Mouse (Mus musculus) embryonic facial prominence, embryonic 13.5 days (tissue): ENCODE measurements around the gene Fbxl5. TPM values are rescaled to one million over a fixed set of nuclear protein-coding genes. Genes with fewer than 3 reads are reported as not detected.

Source experiments
- ATAC-seq: fragments of 200-750 bp; cut with Nextera tagmentation; 2 replicates; pipeline ENCODE4 v1.8.0; 2017; ENCODE audit warnings: low read depth; ENCODE audit not compliant: insufficient number of reproducible peaks, insufficient read depth, low FRiP score, low TSS enrichment
- H3K27ac ChIP-seq: fragments of 300-500 bp; sonication (generic); 2 replicates; pipeline ENCODE4 v1.5.1; 2015; ENCODE audit warnings: moderate library complexity, mild to moderate bottlenecking, inconsistent platforms
- H3K27me3 ChIP-seq: fragments of 300-500 bp; sonication (generic); 2 replicates; pipeline ENCODE4 v1.6.1; 2015; ENCODE audit warnings: mild to moderate bottlenecking, inconsistent platforms
- H3K36me3 ChIP-seq: fragments of 300-500 bp; sonication (generic); 2 replicates; pipeline ENCODE4 v1.6.1; 2015; ENCODE audit warnings: mild to moderate bottlenecking, inconsistent platforms
- H3K4me1 ChIP-seq: fragments of 300-500 bp; sonication (generic); 2 replicates; pipeline ENCODE4 v1.6.1; 2015; ENCODE audit warnings: inconsistent platforms
- H3K4me2 ChIP-seq: fragments of 300-500 bp; sonication (generic); 2 replicates; pipeline ENCODE4 v1.6.1; 2015; ENCODE audit warnings: moderate library complexity, mild to moderate bottlenecking, inconsistent platforms
- H3K4me3 ChIP-seq: fragments of 300-500 bp; sonication (generic); 2 replicates; pipeline ENCODE4 v1.5.1; 2015; ENCODE audit warnings: mild to moderate bottlenecking, inconsistent platforms
- H3K9ac ChIP-seq: fragments of 300-500 bp; sonication (generic); 2 replicates; pipeline ENCODE4 v1.6.1; 2015; ENCODE audit warnings: mild to moderate bottlenecking, inconsistent platforms
- H3K9me3 ChIP-seq: fragments of 300-500 bp; sonication (generic); 2 replicates; pipeline ENCODE4 v1.6.1; 2016; ENCODE audit warnings: inconsistent platforms
- WGBS: fragments of 180-500 bp; shearing (Covaris S2); methylation state at CpG from one replicate; pipeline ENCODE4 v1.1.7; 2015; ENCODE audit warnings: mixed read lengths; 5-methylcytosine and 5-hydroxymethylcytosine counted together
- polyA plus RNA-seq: library from polyadenylated mRNA; unstranded; fragments of >200 nt; fragmentation: Nextera tagmentation; extraction: Ambion mirVana; gene quantifications from 2 replicates; pipeline ENCODE4 v1.2.1, GENCODE M21; 2015

The Fbxl5 gene
- polyA plus RNA-seq = 57.2 and 60.4 TPM in 2 replicates

DNA sequence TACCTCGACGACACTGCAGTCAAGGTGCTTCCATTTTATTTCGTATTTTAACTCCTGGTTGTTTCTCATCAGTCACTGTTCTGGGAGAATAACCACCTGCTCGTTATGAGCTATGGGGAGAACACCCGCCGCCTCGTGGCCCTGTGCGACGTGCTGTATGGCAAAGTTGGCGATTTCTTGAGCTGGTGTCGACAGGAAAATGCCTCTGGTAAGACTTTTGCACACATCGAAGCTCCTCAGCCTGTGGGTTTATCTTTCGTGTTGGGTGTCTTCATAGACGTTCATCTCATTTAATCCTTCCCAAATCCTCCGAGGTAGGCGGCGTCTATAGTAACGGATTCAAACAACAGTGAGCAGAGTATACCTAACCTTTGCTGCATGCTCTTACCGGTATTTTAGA is at the start of gene Fbxl5:
Gene Fbxl5 (minus strand): TSS at position 101 of the 400 bp plus-strand sequence.
- Histone ChIP-seq H3K27me3 (no peaks in the 10 kb centered on the region), H3K4me3 (no peak within 1 kb of the TSS), H3K4me2 (no peak within 1 kb of the TSS), H3K9me3 (no peaks in the 10 kb centered on the region), H3K9ac (no peak within 1 kb of the TSS), H3K36me3 (no peaks in the 10 kb centered on the region), H3K4me1 (no peaks in the 10 kb centered on the region), H3K27ac (no peak within 1 kb of the TSS)
- WGBS = 81% methylated on average over 19 of the region's 19 CpGs
- no peak for ATAC-seq

DNA sequence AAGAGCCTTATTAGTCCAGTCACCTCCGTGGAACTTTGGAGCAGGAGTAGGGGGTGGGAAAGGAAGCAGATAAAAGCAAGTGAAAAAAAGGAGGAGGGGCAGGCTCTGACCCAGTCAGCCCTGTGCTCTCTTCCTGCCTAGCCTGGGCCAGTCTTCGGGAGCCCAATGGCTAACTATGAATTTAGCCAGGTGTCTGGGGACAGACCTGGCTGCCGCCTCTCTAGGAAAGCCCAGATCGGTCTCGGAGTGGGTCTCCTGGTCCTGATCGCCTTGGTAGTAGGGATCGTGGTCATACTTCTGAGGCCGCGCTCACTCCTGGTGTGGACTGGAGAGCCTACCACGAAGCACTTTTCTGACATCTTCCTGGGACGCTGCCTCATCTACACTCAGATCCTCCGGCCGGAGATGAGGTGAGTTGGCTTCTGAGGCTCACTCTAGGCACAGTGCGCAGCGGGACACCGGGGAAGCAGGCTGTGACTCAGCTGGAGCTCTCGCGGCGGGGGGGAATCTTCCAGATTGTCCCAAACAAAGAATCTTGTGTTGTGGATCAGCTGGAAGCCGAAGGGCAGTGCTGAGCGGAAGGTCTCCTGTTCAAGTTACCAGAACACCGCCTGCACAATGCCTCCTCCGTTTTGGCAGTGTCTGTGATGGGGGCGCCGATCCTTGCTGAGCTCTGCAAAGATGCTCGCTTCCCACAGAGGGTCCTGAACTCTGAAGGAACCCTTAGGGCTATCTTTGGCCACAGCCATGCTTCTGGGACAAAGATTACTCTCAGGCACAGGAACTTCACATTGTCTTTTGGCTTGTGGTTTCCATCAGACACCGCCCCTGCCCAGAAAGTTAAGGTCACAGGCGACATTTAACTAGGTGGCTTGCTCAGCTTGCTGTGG is 47.5 kb upstream of the Fbxl5 start:
- ATAC-seq = no peak
- peaks cover 5% of the 10 kb centered on the region; the same call in 1 of the 2 replicates for H3K27me3 ChIP-seq
- WGBS = 3% methylated on average over 28 of the region's 28 CpGs
- peak overlapping the region; percentile 65 for H3K9ac ChIP-seq
- H3K4me1 ChIP-seq = no peaks in the 10 kb centered on the region
- H3K4me2 ChIP-seq = peak overlapping the region; percentile 75
- peak overlapping the region; percentile 44 for H3K4me3 ChIP-seq
- no peaks in the 10 kb centered on the region for H3K9me3 ChIP-seq
- H3K27ac ChIP-seq = no peak overlapping the region; the same call in 1 of the 2 replicates
- H3K36me3 ChIP-seq = no peaks in the 10 kb centered on the region

DNA sequence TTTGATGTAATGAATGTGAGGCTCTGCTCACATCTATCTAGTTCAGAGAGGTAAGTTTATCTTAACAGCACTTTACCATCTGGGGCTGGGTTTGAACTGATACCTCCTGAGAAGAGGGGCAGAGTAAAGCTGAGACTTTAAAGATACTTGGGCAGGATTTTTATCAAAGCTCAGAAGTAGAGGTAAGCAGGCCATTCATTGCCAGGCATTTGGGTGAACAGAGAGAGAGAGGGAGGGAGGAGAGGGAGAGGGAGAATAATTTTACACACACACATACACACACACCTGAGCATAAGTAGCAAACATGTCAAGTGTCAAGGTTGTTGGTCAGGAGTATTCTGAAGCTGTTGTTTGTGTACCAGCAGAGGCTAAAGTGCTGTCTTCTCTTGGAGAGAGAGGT is 46.8 kb upstream of the Fbxl5 start, which contains the start of gene Cd38:
Gene Cd38 (plus strand): TSS at position 301 of the 400 bp plus-strand sequence.
- no peaks in the 10 kb centered on the region for H3K4me1 ChIP-seq
- no peak for ATAC-seq
- no peaks in the 10 kb centered on the region for H3K9me3 ChIP-seq
- no peaks in the 10 kb centered on the region for H3K36me3 ChIP-seq
- peak within 1 kb of the TSS; percentile 75 for H3K4me2 ChIP-seq
- peak within 1 kb of the TSS; percentile 44 for H3K4me3 ChIP-seq
- peak within 1 kb of the TSS; percentile 65 for H3K9ac ChIP-seq
- H3K27ac ChIP-seq = no peak within 1 kb of the TSS; the same call in 1 of the 2 replicates
- peaks cover 5% of the 10 kb centered on the region; the same call in 1 of the 2 replicates for H3K27me3 ChIP-seq

DNA sequence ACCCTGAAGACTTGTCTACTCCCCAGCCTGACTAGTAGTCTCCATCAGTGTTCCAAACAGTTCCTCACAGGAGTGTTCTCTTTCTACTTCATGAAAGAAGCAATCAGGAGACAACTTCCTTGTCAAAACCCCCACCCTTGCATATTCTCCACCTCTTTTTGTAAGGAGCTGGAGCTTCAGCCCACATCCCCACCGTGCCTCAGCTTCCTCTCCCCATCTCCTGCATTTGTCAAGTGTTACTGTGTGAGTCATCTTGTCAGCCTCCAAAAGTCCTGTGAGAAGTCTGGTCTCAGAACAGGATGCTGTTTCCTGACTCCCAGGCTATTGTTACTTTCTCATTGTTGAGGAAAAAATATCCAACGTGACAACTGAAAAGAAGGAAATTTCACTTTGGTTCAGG is 43.9 kb upstream of the Fbxl5 start:
- 79% methylated on average over 2 of the region's 2 CpGs for WGBS
- no peak for ATAC-seq

DNA sequence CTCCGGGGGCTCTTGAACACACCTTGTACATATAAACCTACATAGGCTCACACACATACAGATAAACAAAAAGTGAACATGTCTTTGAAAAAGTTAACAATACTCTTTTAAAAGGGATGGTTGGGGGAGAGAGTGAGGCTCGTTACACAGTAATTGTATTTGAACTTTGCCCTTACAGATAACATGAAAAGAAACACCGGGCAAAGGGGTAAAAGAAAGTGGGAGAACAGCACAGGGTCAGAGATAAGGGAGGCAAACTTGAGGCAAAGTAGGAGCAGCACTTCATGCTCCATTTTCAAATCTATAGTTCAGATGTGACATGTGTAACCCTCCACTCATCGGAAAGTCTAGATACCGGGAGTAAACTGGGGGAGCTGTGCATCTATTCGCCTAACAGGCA is 42.2 kb upstream of the Fbxl5 start:
- no peak overlapping the region for H3K4me3 ChIP-seq
- H3K27ac ChIP-seq = no peak overlapping the region
- H3K9ac ChIP-seq = no peak overlapping the region
- ATAC-seq = no peak
- H3K9me3 ChIP-seq = no peaks in the 10 kb centered on the region
- peaks cover 4% of the 10 kb centered on the region; the same call in 1 of the 2 replicates for H3K27me3 ChIP-seq
- H3K4me1 ChIP-seq = no peaks in the 10 kb centered on the region
- H3K4me2 ChIP-seq = no peak overlapping the region
- H3K36me3 ChIP-seq = no peaks in the 10 kb centered on the region
- WGBS = 74% methylated on average over 6 of the region's 6 CpGs

More for the DNA sequence above, 43.9 kb upstream of the Fbxl5 start:
- no peak overlapping the region for H3K9ac ChIP-seq
- no peaks in the 10 kb centered on the region for H3K4me1 ChIP-seq
- peaks cover 5% of the 10 kb centered on the region; the same call in 1 of the 2 replicates for H3K27me3 ChIP-seq
- H3K4me3 ChIP-seq = no peak overlapping the region
- no peaks in the 10 kb centered on the region for H3K36me3 ChIP-seq
- no peaks in the 10 kb centered on the region for H3K9me3 ChIP-seq
- H3K4me2 ChIP-seq = no peak overlapping the region
- no peak overlapping the region for H3K27ac ChIP-seq

DNA sequence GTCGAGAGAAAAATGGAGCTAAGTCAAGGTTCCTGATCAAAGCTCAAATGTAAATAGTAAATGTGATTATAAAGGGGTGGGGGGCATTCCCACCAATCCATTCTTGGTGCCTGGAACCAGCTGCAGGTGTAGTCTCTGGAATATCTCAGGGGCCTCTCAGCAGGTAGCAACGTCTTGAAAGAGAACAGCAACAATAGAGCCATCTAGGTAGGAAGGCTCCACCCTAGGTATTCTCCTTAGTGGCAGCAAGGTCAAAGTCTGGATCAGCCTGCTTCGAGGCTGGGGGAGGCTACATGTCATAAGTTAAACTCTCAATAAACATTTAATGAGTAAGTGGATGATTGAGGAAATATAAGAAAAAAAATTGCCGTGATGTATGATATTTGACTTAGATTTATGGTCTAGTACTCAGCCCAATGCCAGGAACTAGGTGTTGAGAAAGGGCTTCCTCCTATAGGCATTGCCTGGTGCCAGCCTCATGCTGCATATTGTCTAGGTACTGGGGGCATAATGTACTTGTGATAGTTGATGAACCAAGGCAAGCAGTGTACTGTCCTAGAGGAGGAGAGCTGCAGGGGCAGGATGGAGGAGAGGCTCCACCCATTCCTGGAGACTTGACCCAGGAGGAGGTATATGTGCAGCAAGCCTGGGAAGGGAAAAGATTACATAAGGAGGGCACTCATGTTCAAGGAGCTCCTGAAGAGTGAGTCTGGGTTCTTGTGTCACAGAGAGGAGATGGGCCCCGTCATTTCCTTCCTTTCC is 39.4 kb upstream of the Fbxl5 start:
- no peaks in the 10 kb centered on the region for H3K27me3 ChIP-seq
- no peak for ATAC-seq
- H3K4me2 ChIP-seq = no peak overlapping the region
- H3K9me3 ChIP-seq = no peaks in the 10 kb centered on the region
- H3K9ac ChIP-seq = no peak overlapping the region
- WGBS = 70% methylated on average over 5 of the region's 5 CpGs
- no peak overlapping the region for H3K27ac ChIP-seq
- H3K36me3 ChIP-seq = no peaks in the 10 kb centered on the region
- no peak overlapping the region for H3K4me3 ChIP-seq
- H3K4me1 ChIP-seq = no peaks in the 10 kb centered on the region

DNA sequence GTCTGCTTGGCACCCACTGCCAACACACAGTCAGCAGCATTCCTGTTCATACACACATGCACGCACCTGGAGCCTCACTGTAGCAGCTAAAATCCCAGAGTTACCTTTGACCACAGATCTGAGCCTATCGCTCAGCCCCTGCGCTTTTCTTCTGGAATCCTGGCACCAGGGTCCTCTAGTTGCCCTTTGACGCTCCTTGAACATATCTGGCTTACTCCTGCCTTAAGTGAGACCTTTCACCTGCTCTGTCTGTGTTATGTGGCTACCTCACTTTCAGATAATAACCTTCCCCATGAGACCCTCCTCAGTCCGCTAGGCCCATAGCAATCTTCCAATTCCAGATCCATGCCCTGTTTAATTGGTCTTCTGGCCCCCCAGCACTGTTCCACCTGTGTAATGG is 38.7 kb upstream of the Fbxl5 start:
- Histone ChIP-seq H3K4me2 (no peak overlapping the region), H3K27ac (no peak overlapping the region), H3K9me3 (no peaks in the 10 kb centered on the region), H3K27me3 (no peaks in the 10 kb centered on the region), H3K4me1 (no peaks in the 10 kb centered on the region), H3K36me3 (no peaks in the 10 kb centered on the region), H3K4me3 (no peak overlapping the region), H3K9ac (no peak overlapping the region)
- WGBS = 87% methylated on average over 5 of the region's 5 CpGs
- no peak for ATAC-seq

DNA sequence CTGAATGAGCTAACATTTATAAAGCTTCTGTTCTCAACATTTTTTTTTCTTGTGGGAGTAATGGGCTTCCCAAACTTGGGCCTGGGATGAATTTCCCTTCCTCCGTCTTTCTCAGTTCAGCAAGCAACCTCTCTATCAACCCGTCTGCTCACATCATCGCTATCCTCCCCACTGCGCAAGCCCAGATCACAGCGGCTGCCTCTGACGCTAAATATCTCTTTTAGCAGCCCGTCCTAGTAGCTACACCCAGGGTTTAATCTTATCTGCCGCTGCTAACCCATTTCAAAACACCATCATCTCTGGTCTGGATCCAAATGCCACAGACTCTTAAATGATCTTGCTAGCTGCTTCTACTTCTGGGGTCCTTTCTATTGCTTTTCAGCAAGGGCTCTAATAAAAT is 38.2 kb upstream of the Fbxl5 start:
- no peak overlapping the region for H3K4me2 ChIP-seq
- no peaks in the 10 kb centered on the region for H3K9me3 ChIP-seq
- H3K4me1 ChIP-seq = no peaks in the 10 kb centered on the region
- 90% methylated on average over 8 of the region's 8 CpGs for WGBS
- no peaks in the 10 kb centered on the region for H3K36me3 ChIP-seq
- no peak for ATAC-seq
- H3K27ac ChIP-seq = no peak overlapping the region
- no peaks in the 10 kb centered on the region for H3K27me3 ChIP-seq
- H3K4me3 ChIP-seq = no peak overlapping the region
- H3K9ac ChIP-seq = no peak overlapping the region

DNA sequence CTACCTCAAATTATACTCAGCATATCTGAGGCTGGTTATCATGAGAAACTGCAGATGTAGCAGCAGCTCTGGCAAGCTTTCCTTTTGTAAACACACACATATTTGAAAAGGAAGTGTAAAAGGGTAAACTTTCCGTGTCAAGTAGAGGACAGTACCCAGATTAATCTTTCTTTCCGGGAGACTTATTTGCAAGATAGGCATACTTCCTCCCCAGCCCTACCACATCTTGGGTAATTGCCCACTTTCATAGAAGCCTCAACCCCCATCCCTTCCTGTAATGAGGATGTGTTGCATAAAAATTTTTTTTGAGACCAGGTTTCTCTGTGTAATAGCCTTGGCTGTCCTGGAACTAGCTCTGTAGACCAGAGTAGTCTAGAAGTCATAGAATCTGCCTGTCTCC is 34.3 kb upstream of the Fbxl5 start:
- 69% methylated on average over 2 of the region's 2 CpGs for WGBS

DNA sequence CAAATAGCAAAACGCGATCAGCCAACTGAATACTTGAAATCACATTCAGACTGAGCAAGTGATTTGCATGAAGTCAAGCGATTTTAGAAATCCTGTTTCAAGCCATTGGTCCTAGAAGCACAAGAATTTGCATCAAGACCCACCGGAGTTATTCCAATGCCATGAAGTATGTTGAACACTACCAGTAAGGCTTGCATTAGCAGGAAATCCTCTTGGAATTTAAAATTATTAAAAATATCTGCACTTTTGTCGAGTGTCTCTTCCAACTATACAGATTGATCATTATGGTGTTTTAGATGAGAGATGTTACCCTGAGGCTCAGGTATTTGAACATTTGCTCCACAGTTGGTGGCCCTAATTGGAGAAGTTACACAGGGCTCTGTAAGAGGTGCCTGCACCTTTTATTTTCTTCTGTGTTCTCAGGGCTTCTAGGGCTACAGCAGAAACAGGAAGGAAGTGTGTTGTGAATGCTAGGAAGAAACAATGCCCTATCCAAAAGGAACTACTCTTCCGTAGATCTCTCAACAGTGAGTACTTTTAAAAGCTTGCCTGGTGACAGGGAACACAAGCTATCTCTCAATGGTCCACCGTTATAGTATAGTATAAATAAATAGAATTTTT is 32.5 kb upstream of the Fbxl5 start:
- 78% methylated on average over 7 of the region's 7 CpGs for WGBS
- no peak for ATAC-seq
- H3K27ac ChIP-seq = no peak overlapping the region

More for the DNA sequence above, 34.3 kb upstream of the Fbxl5 start:
- Histone ChIP-seq H3K36me3 (no peaks in the 10 kb centered on the region), H3K9me3 (no peaks in the 10 kb centered on the region), H3K27ac (no peak overlapping the region), H3K9ac (no peak overlapping the region), H3K4me3 (no peak overlapping the region), H3K4me1 (no peaks in the 10 kb centered on the region), H3K4me2 (no peak overlapping the region), H3K27me3 (no peaks in the 10 kb centered on the region)
- ATAC-seq = no peak

DNA sequence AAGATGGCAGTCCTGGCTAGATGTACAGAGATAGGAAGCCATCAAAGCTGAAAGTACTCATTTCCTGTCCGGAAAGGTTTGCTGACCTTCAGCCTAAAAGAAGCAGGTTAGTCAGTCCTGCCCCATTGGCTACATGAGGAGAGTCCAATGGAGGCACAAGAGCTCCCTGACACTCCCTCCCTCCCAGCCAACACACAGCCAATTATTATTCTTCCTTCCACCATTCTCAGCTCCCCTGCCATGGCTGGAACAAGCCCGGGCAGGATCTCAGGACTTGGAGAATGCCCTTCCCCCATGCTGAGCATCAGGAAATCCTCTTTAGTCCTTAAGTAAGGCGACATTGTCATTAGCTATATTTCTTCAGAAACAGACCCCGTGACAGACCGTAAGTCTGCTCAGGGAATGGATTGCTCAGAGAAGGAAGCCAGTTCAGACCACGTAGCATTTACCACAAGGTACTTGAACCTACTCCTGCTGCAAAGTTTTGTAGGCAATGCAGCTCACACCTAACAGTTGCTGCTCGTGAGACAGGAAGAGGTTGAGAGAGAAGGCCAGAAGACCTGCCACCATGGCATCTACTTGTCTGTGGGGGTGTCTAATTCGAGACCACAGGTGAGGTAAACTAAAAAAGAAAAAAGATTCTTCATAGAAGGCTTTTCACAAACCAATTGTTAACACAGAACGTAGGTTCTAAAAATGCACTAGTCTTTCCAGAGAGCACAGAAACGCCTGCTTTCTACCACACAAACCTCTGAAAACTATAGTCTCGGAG is 31.8 kb upstream of the Fbxl5 start:
- Histone ChIP-seq H3K9ac (no peak overlapping the region), H3K4me1 (no peaks in the 10 kb centered on the region), H3K27ac (no peak overlapping the region), H3K27me3 (no peaks in the 10 kb centered on the region), H3K4me2 (no peak overlapping the region), H3K36me3 (no peaks in the 10 kb centered on the region), H3K9me3 (no peaks in the 10 kb centered on the region), H3K4me3 (no peak overlapping the region)
- 78% methylated on average over 11 of the region's 11 CpGs for WGBS
- no peak for ATAC-seq

More for the DNA sequence above, 32.5 kb upstream of the Fbxl5 start:
- H3K9me3 ChIP-seq = no peaks in the 10 kb centered on the region
- no peaks in the 10 kb centered on the region for H3K36me3 ChIP-seq
- no peaks in the 10 kb centered on the region for H3K27me3 ChIP-seq
- no peak overlapping the region for H3K9ac ChIP-seq
- no peak overlapping the region for H3K4me2 ChIP-seq
- no peaks in the 10 kb centered on the region for H3K4me1 ChIP-seq
- no peak overlapping the region for H3K4me3 ChIP-seq
